Mouse (Mus musculus) heart, embryonic 12.5 days (tissue): ENCODE results near the gene Arl8a. TPM values are rescaled to one million over a fixed set of nuclear protein-coding genes. Genes with fewer than 3 reads are reported as not detected.

Experiments
- ATAC-seq: fragments of 200-750 bp; cut with Nextera tagmentation; 2 replicates; pipeline ENCODE4 v1.8.0; 2017; ENCODE audit warnings: moderate TSS enrichment, moderate library complexity; ENCODE audit not compliant: insufficient number of reproducible peaks, low FRiP score
- H3K27ac ChIP-seq: fragments of 300-500 bp; sonication (generic); 2 replicates; pipeline ENCODE4 v1.5.1; 2016; ENCODE audit warnings: mild to moderate bottlenecking, moderate library complexity; ENCODE audit not compliant: poor library complexity, severe bottlenecking
- H3K27me3 ChIP-seq: fragments of 300-500 bp; sonication (generic); replicated peaks from 2 replicates; pipeline ENCODE4 v1.6.1; 2016; ENCODE audit warnings: mild to moderate bottlenecking, moderate library complexity
- H3K36me3 ChIP-seq: fragments of 300-500 bp; sonication (generic); 2 replicates; pipeline ENCODE4 v1.6.1; 2016; ENCODE audit warnings: mild to moderate bottlenecking, moderate library complexity
- H3K4me1 ChIP-seq: fragments of 300-500 bp; sonication (generic); replicated peaks from 2 replicates; pipeline ENCODE4 v1.6.1; 2016; ENCODE audit warnings: mild to moderate bottlenecking
- H3K4me2 ChIP-seq: fragments of 300-500 bp; sonication (generic); 2 replicates; pipeline ENCODE4 v1.6.1; 2016; ENCODE audit warnings: mild to moderate bottlenecking, moderate library complexity
- H3K4me3 ChIP-seq: fragments of 300-500 bp; sonication (generic); 2 replicates; pipeline ENCODE4 v1.5.1; 2016; ENCODE audit warnings: mild to moderate bottlenecking
- H3K9ac ChIP-seq: fragments of 300-500 bp; sonication (generic); 2 replicates; pipeline ENCODE4 v1.6.1; 2016; ENCODE audit warnings: mild to moderate bottlenecking, moderate library complexity
- H3K9me3 ChIP-seq: fragments of 300-500 bp; sonication (generic); replicated peaks from 2 replicates; pipeline ENCODE4 v1.6.1; 2016; ENCODE audit warnings: mild to moderate bottlenecking, moderate library complexity
- WGBS: fragments of 180-500 bp; shearing (Covaris S2); methylation state at CpG from one replicate; pipeline ENCODE4 v1.1.7; 2016; 5-methylcytosine and 5-hydroxymethylcytosine counted together
- polyA plus RNA-seq: library from polyadenylated mRNA; unstranded; fragments of >200 nt; fragmentation: Nextera tagmentation; extraction: Ambion mirVana; gene quantifications from 2 replicates; pipeline ENCODE4 v1.2.1, GENCODE M21; 2016

Arl8a gene
- polyA plus RNA-seq, 1 experiment from 2014 or later = 36.6 TPM

- Histone ChIP-seq H3K4me2 (no peak overlapping the region), H3K9ac (no peak overlapping the region), H3K27ac (no peak overlapping the region), H3K9me3 (no peaks in the 10 kb centered on the region), H3K4me3 (no peak overlapping the region), H3K4me1 (peaks cover 10% of the 10 kb centered on the region), H3K36me3 (no peaks in the 10 kb centered on the region), H3K27me3 (peaks cover 45% of the 10 kb centered on the region)
- 0 out of 2 replicates have a peak, but pooled peaks have one; percentile 53 for ATAC-seq
- 56% methylated on average over 6 of the region's 6 CpGs for WGBS
Observed at GRCm38 (mm10) chr1:135171984-135172383, 25.4 kb downstream of the Arl8a start.

GRCm38 (mm10) chr1:135173311-135173710 is 26.7 kb downstream of the Arl8a start:
- WGBS = 94% methylated on average over 6 of the region's 6 CpGs
- peaks cover 42% of the 10 kb centered on the region for H3K27me3 ChIP-seq
- ATAC-seq = no peak

GRCm38 (mm10) chr1:135175176-135175575 is 28.6 kb downstream of the Arl8a start:
- H3K9ac ChIP-seq = no peak overlapping the region
- H3K4me1 ChIP-seq = peaks cover 4% of the 10 kb centered on the region
- H3K4me3 ChIP-seq = no peak overlapping the region
- ATAC-seq = no peak
- H3K4me2 ChIP-seq = no peak overlapping the region
- no peaks in the 10 kb centered on the region for H3K36me3 ChIP-seq
- 75% methylated on average over 3 of the region's 3 CpGs for WGBS
- peaks cover 48% of the 10 kb centered on the region for H3K27me3 ChIP-seq
- no peaks in the 10 kb centered on the region for H3K9me3 ChIP-seq
- H3K27ac ChIP-seq = no peak overlapping the region

More at GRCm38 (mm10) chr1:135173311-135173710, 26.7 kb downstream of the Arl8a start:
- Histone ChIP-seq H3K9ac (no peak overlapping the region), H3K4me2 (no peak overlapping the region), H3K9me3 (no peaks in the 10 kb centered on the region), H3K4me1 (peaks cover 10% of the 10 kb centered on the region), H3K4me3 (no peak overlapping the region), H3K36me3 (no peaks in the 10 kb centered on the region), H3K27ac (no peak overlapping the region)

- H3K27ac ChIP-seq = no peak overlapping the region
- no peak for ATAC-seq
- WGBS = 91% methylated on average over 3 of the region's 3 CpGs
- no peak overlapping the region for H3K9ac ChIP-seq
- no peak overlapping the region for H3K4me3 ChIP-seq
- peaks cover 62% of the 10 kb centered on the region for H3K27me3 ChIP-seq
- no peaks in the 10 kb centered on the region for H3K36me3 ChIP-seq
- H3K4me1 ChIP-seq = peaks cover 22% of the 10 kb centered on the region
- no peaks in the 10 kb centered on the region for H3K9me3 ChIP-seq
- H3K4me2 ChIP-seq = no peak overlapping the region
Observed at GRCm38 (mm10) chr1:135177724-135178123, 31.1 kb downstream of the Arl8a start.

- H3K36me3 ChIP-seq = no peaks in the 10 kb centered on the region
- no peak overlapping the region for H3K4me2 ChIP-seq
- H3K4me3 ChIP-seq = no peak overlapping the region
- H3K4me1 ChIP-seq = peaks cover 33% of the 10 kb centered on the region
- no peak overlapping the region for H3K27ac ChIP-seq
- H3K27me3 ChIP-seq = peaks cover 64% of the 10 kb centered on the region
- H3K9ac ChIP-seq = no peak overlapping the region
- ATAC-seq = no peak
- H3K9me3 ChIP-seq = no peaks in the 10 kb centered on the region
- 84% methylated on average over 7 of the region's 7 CpGs for WGBS
Observed at GRCm38 (mm10) chr1:135178863-135179262, 32.2 kb downstream of the Arl8a start.

GRCm38 (mm10) chr1:135180830-135181229 is 34.2 kb downstream of the Arl8a start:
- 58% methylated on average over 10 of the region's 10 CpGs for WGBS
- Histone ChIP-seq H3K4me1 (peaks cover 38% of the 10 kb centered on the region), H3K4me2 (no peak overlapping the region), H3K36me3 (no peaks in the 10 kb centered on the region), H3K27me3 (peaks cover 66% of the 10 kb centered on the region), H3K9ac (no peak overlapping the region), H3K9me3 (no peaks in the 10 kb centered on the region), H3K4me3 (no peak overlapping the region), H3K27ac (no peak overlapping the region)
- no peak for ATAC-seq

- WGBS = 65% methylated on average over 4 of the region's 4 CpGs
- H3K27me3 ChIP-seq = peaks cover 70% of the 10 kb centered on the region
- ATAC-seq = no peak
Observed at GRCm38 (mm10) chr1:135181275-135181674, 34.7 kb downstream of the Arl8a start.

GRCm38 (mm10) chr1:135181880-135182623 is 35.4 kb downstream of the Arl8a start:
- 77% methylated on average over 8 of the region's 8 CpGs for WGBS
- Histone ChIP-seq H3K4me1 (peaks cover 38% of the 10 kb centered on the region), H3K27me3 (peaks cover 78% of the 10 kb centered on the region), H3K27ac (no peak overlapping the region), H3K9me3 (no peaks in the 10 kb centered on the region), H3K4me2 (no peak overlapping the region), H3K36me3 (no peaks in the 10 kb centered on the region), H3K9ac (no peak overlapping the region), H3K4me3 (no peak overlapping the region)
- no peak for ATAC-seq

More at GRCm38 (mm10) chr1:135181275-135181674, 34.7 kb downstream of the Arl8a start:
- no peaks in the 10 kb centered on the region for H3K9me3 ChIP-seq
- no peak overlapping the region for H3K4me2 ChIP-seq
- no peak overlapping the region for H3K27ac ChIP-seq
- H3K36me3 ChIP-seq = no peaks in the 10 kb centered on the region
- no peak overlapping the region for H3K9ac ChIP-seq
- no peak overlapping the region for H3K4me3 ChIP-seq
- peaks cover 38% of the 10 kb centered on the region for H3K4me1 ChIP-seq

GRCm38 (mm10) chr1:135182975-135183374 is 36.4 kb downstream of the Arl8a start:
- 0 out of 2 replicates have a peak, but pooled peaks have one; percentile 38 for ATAC-seq
- Histone ChIP-seq H3K4me2 (no peak overlapping the region), H3K4me1 (peaks cover 38% of the 10 kb centered on the region), H3K4me3 (no peak overlapping the region), H3K36me3 (no peaks in the 10 kb centered on the region), H3K27ac (no peak overlapping the region), H3K27me3 (peaks cover 82% of the 10 kb centered on the region), H3K9me3 (no peaks in the 10 kb centered on the region), H3K9ac (no peak overlapping the region)
- 64% methylated on average over 3 of the region's 3 CpGs for WGBS

GRCm38 (mm10) chr1:135183448-135183847 is 36.8 kb downstream of the Arl8a start:
- no peak for ATAC-seq
- no peak overlapping the region for H3K4me3 ChIP-seq
- 52% methylated on average over 4 of the region's 4 CpGs for WGBS
- H3K9ac ChIP-seq = no peak overlapping the region
- H3K9me3 ChIP-seq = no peaks in the 10 kb centered on the region
- no peak overlapping the region for H3K4me2 ChIP-seq
- no peak overlapping the region for H3K27ac ChIP-seq
- H3K27me3 ChIP-seq = peaks cover 81% of the 10 kb centered on the region
- H3K36me3 ChIP-seq = no peaks in the 10 kb centered on the region
- H3K4me1 ChIP-seq = peaks cover 38% of the 10 kb centered on the region

GRCm38 (mm10) chr1:135183941-135184570 is 37.4 kb downstream of the Arl8a start:
- Histone ChIP-seq H3K4me3 (no peak overlapping the region), H3K36me3 (no peaks in the 10 kb centered on the region), H3K27me3 (peaks cover 75% of the 10 kb centered on the region), H3K27ac (no peak overlapping the region), H3K9ac (no peak overlapping the region), H3K4me1 (peaks cover 38% of the 10 kb centered on the region), H3K9me3 (no peaks in the 10 kb centered on the region), H3K4me2 (no peak overlapping the region)
- peak; percentile 47 for ATAC-seq
- 45% methylated on average over 11 of the region's 11 CpGs for WGBS
